Mouse (Mus musculus): ENCODE measurements around the gene Bglap2. TPM values are rescaled to one million over a fixed set of nuclear protein-coding genes. Genes with fewer than 3 reads are reported as not detected.

Bglap2 gene
- total and polyA plus RNA-seq, 3 experiments: not detected

DNA sequence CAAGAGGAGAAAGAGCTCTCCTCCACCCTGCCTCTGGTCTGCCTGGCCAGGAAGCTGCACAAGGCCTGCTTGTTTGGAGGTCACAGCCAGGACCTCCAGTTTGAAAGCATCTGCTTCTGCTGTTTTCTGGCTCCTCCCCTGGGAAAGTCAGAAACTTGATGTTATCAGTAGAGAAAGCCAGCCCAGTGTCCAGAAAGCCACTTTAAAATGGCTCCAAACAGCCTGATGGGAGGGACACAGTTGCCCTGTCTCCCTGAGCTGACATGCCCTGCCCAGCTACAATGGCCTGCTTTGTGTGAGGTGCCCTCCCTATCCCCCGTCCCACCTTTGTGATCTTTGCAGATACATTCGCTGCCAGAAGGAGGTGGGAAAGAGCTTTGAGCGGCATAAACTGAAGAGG is 18.5 kb downstream of the Bglap2 start:
- Histone ChIP-seq H3K79me2 (replicated peaks; ENCODE audit: control insufficient read depth, extremely low read depth, insufficient read depth, poor library complexity, severe bottlenecking) (no peaks in the 10 kb centered on the region), H3K4me2 (ENCODE audit: insufficient read depth, low read depth, poor library complexity, severe bottlenecking) (no peak overlapping the region), H3K4me3 (replicated peaks in 1 of 3; ENCODE audit: low read depth in 2 of 3, low read length in 2 of 3, poor library complexity in 1 of 3) (no peak overlapping the region), H3K9ac (ENCODE audit: insufficient read depth, low read depth) (no peak overlapping the region), H3K27me3 (replicated peaks) (no peaks in the 10 kb centered on the region), H3K9me3 (replicated peaks; ENCODE audit: low read length) (no peaks in the 10 kb centered on the region), H3K36me3 (replicated peaks in 1 of 2; ENCODE audit: control insufficient read depth in 1 of 2, insufficient read depth in 1 of 2, low read length in 1 of 2) (peaks cover 74 to 98% of the 10 kb centered on the region in 2 experiments), H3K4me1 (ENCODE audit: control insufficient read depth in 1 of 2, insufficient read depth in 2 of 2) (no peaks in the 10 kb centered on the region), H3K27ac (ENCODE audit: insufficient read depth, low read depth) (no peak overlapping the region)
- in situ Hi-C loops (cut with MboI; ENCODE audit: low pct_ligation_motif_present, low pct_unique_long_range_greater_than_20kb, low sequenced_read_pairs): no loop called here
- no peak for TF ChIP-seq MXI1 (IDR thresholded peaks at IDR 0.05; ENCODE audit: low read depth, low read length)
- no peak for TF ChIP-seq MAX (IDR thresholded peaks at IDR 0.05; ENCODE audit: low read length)
- no peak for TF ChIP-seq UBTF (IDR thresholded peaks at IDR 0.05; ENCODE audit: low read depth, low read length)
- dilution Hi-C loops (cut with MboI; ENCODE audit: extremely low pct_ligation_motif_present, extremely low pct_unique_long_range_greater_than_20kb, low sequenced_read_pairs): no loop called here
- no peak for DNase-seq (ENCODE audit: extremely low read depth)

DNA sequence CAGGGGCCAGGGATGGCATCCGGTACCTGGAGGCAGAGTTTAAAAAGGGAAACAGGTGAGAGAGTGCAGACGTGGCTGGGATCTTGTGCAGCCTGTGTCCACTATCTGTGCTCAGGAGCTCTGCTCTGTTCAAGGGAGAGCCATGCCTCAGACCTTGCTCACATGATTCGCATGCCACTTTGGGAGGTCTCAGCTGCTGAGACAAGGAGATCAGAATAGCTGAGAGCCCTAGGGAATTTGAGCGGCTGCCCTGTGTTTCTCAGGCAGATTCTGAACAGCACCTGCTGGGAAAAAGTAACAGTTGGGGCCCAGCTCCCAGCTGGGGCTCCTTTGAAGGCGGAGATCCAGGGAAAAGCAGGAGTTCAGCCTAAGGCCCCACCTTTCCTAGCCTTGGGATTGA is 18.9 kb downstream of the Bglap2 start:
- TF ChIP-seq MAX (IDR thresholded peaks at IDR 0.05; ENCODE audit: low read length) (no peak), RAD21 (IDR thresholded peaks at IDR 0.05; ENCODE audit: low read depth, low read length) (no peak), MYC (IDR thresholded peaks at IDR 0.05; ENCODE audit: low read depth, low read length) (no peak), JUND (conservative IDR thresholded peaks at IDR 0.05; ENCODE audit: low read depth, low read length) (no peak), HCFC1 (IDR thresholded peaks at IDR 0.05; ENCODE audit: low read depth, low read length) (no peak), KAT2A (IDR thresholded peaks at IDR 0.05; ENCODE audit: insufficient replicate concordance, low read length) (no peak), SMC3 (IDR thresholded peaks at IDR 0.05; ENCODE audit: low read depth, low read length) (no peak), ZKSCAN1 (IDR thresholded peaks at IDR 0.05; ENCODE audit: borderline replicate concordance, low read depth, low read length) (no peak), CHD2 (IDR thresholded peaks at IDR 0.05; ENCODE audit: low read length) (no peak), ETS1 (conservative IDR thresholded peaks at IDR 0.05; ENCODE audit: low read depth, low read length) (no peak), UBTF (IDR thresholded peaks at IDR 0.05; ENCODE audit: low read depth, low read length) (no peak)
- Histone ChIP-seq H3K9me3 (replicated peaks; ENCODE audit: low read length) (no peaks in the 10 kb centered on the region), H3K27ac (ENCODE audit: insufficient read depth, low read depth) (no peak overlapping the region), H3K27me3 (replicated peaks) (no peaks in the 10 kb centered on the region), H3K4me1 (ENCODE audit: control insufficient read depth in 1 of 2, insufficient read depth in 2 of 2) (no peaks in the 10 kb centered on the region), H3K36me3 (replicated peaks in 1 of 2; ENCODE audit: control insufficient read depth in 1 of 2, insufficient read depth in 1 of 2, low read length in 1 of 2) (peaks cover 77 to 99% of the 10 kb centered on the region in 2 experiments), H3K9ac (ENCODE audit: insufficient read depth, low read depth) (no peak overlapping the region), H3K4me3 (replicated peaks in 1 of 3; ENCODE audit: low read depth in 2 of 3, low read length in 2 of 3, poor library complexity in 1 of 3) (no peak overlapping the region), H3K79me2 (replicated peaks; ENCODE audit: control insufficient read depth, extremely low read depth, insufficient read depth, poor library complexity, severe bottlenecking) (no peaks in the 10 kb centered on the region), H3K4me2 (ENCODE audit: insufficient read depth, low read depth, poor library complexity, severe bottlenecking) (no peak overlapping the region)
- in situ Hi-C loops (cut with MboI; ENCODE audit: low pct_ligation_motif_present, low pct_unique_long_range_greater_than_20kb, low sequenced_read_pairs) (no loop called here), dilution Hi-C loops (cut with MboI; ENCODE audit: extremely low pct_ligation_motif_present, extremely low pct_unique_long_range_greater_than_20kb, low sequenced_read_pairs) (no loop called here)
- no peak for DNase-seq (ENCODE audit: extremely low read depth)

DNA sequence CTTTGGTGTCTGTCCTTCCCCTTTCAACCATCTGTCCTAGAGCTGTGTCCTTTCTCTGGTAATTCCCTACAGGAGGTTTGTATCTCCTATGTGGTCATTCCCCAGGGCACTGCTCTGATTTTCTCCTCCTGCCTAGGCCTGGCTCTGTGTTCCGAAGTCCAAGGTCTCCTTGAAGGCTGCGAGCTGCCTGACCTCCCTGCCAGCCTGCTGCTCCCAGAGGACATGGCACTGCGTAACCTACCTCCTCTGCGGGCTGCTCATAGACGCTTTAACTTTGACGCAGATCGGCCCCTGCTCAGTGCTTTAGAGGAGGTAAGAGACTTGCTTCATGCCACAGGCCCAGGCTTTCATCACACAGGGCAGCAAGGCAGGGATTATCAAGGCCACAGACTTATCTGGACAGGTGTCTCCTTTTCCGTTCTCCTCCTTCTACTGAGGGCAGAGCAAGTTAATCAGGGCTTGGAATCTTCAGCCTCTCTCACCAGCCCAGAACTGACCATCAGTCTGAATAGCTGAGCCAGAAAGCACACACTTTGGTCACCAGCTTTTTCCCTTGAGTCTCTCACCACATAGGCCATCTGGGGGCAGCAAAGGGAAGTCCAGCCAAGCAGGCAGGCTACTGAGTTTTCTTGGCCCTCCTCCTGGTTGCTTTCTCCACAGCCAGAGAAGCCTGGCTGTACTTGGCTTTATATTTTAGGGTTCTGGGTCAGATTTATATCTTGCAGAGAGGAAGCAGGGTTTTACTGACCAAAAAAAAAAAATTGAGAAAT is 23.9 kb downstream of the Bglap2 start:
- Histone ChIP-seq H3K36me3 (replicated peaks in 1 of 2; ENCODE audit: control insufficient read depth in 1 of 2, insufficient read depth in 1 of 2, low read length in 1 of 2) (peaks cover 95 to 98% of the 10 kb centered on the region in 2 experiments), H3K9ac (ENCODE audit: insufficient read depth, low read depth) (no peak overlapping the region), H3K27ac (ENCODE audit: insufficient read depth, low read depth) (no peak overlapping the region), H3K9me3 (replicated peaks; ENCODE audit: low read length) (no peaks in the 10 kb centered on the region), H3K4me1 (ENCODE audit: control insufficient read depth in 1 of 2, insufficient read depth in 2 of 2) (no peaks in the 10 kb centered on the region), H3K4me2 (ENCODE audit: insufficient read depth, low read depth, poor library complexity, severe bottlenecking) (no peak overlapping the region), H3K79me2 (replicated peaks; ENCODE audit: control insufficient read depth, extremely low read depth, insufficient read depth, poor library complexity, severe bottlenecking) (no peaks in the 10 kb centered on the region), H3K27me3 (replicated peaks) (no peaks in the 10 kb centered on the region), H3K4me3 (replicated peaks in 1 of 3; ENCODE audit: low read depth in 2 of 3, low read length in 2 of 3, poor library complexity in 1 of 3) (no peak overlapping the region)
- dilution Hi-C loops (cut with MboI; ENCODE audit: extremely low pct_ligation_motif_present, extremely low pct_unique_long_range_greater_than_20kb, low sequenced_read_pairs) (no loop called here), in situ Hi-C loops (cut with MboI; ENCODE audit: low pct_ligation_motif_present, low pct_unique_long_range_greater_than_20kb, low sequenced_read_pairs) (no loop called here)
- DNase-seq (ENCODE audit: extremely low read depth): no peak
- TF ChIP-seq IRF4 (IDR thresholded peaks at IDR 0.05; ENCODE audit: low read depth, low read length) (no peak), USF1 (IDR thresholded peaks at IDR 0.05; ENCODE audit: low read depth, low read length) (no peak), EP300 (IDR thresholded peaks at IDR 0.05; ENCODE audit: low read length) (no peak), ZNF384 (IDR thresholded peaks at IDR 0.05; ENCODE audit: low read depth, low read length) (no peak), USF2 (conservative IDR thresholded peaks at IDR 0.05; ENCODE audit: low read depth, low read length) (no peak)
